Mouse (Mus musculus) myocyte (in vitro differentiated cells): ENCODE results near the gene Cpsf4l. TPM values are rescaled to one million over a fixed set of nuclear protein-coding genes. Genes with fewer than 3 reads are reported as not detected.

Experiments
- H3K27me3 ChIP-seq: one replicate; pipeline ENCODE4 v1.6.1; 2011; ENCODE audit not compliant: control insufficient read depth, insufficient read depth, insufficient read length
- H3K36me3 ChIP-seq: one replicate; pipeline ENCODE4 v1.6.1; 2011; ENCODE audit not compliant: control insufficient read depth, insufficient read depth
- H3K4me2 ChIP-seq: one replicate; pipeline ENCODE4 v1.6.1; 2011; ENCODE audit warnings: low read depth, control low read depth
- H3K4me3 ChIP-seq: one replicate; pipeline ENCODE4 v1.5.1; 2011; ENCODE audit warnings: mild to moderate bottlenecking, control low read depth, moderate library complexity
- H3K79me2 ChIP-seq: one replicate; pipeline ENCODE4 v1.6.1; 2011; ENCODE audit not compliant: control insufficient read depth, insufficient read depth
- H3ac ChIP-seq: one replicate; pipeline ENCODE4 v1.6.1; 2011; ENCODE audit not compliant: control insufficient read depth, insufficient read length
- CEBPB ChIP-seq: IDR thresholded peaks from 2 replicates; pipeline ENCODE4 v1.6.1; 2011; ENCODE audit warnings: mild to moderate bottlenecking, moderate library complexity; ENCODE audit not compliant: poor library complexity, insufficient read depth, severe bottlenecking
- E2F4 ChIP-seq: IDR thresholded peaks from one replicate; pipeline ENCODE4 v1.6.1; 2011; ENCODE audit warnings: mild to moderate bottlenecking, control low read depth, moderate library complexity; ENCODE audit not compliant: insufficient read depth
- MAX ChIP-seq: IDR thresholded peaks from one replicate; pipeline ENCODE4 v1.6.1; 2011; ENCODE audit warnings: low read depth, mild to moderate bottlenecking, control low read depth
- MYOD1 ChIP-seq, 3 experiments: IDR thresholded peaks; one replicate each; pipeline ENCODE4 v1.6.1; 2011; ENCODE audit warnings: control low read depth in 2 of 3, low read depth in 2 of 3, mild to moderate bottlenecking in 2 of 3, moderate library complexity in 1 of 3; ENCODE audit not compliant: insufficient read length in 2 of 3, control insufficient read depth in 1 of 3
- MYOG ChIP-seq, 3 experiments: IDR thresholded peaks; one replicate each; pipeline ENCODE4 v1.6.1; 2011; ENCODE audit warnings: control low read depth in 2 of 3, low read depth in 2 of 3, mild to moderate bottlenecking in 2 of 3; ENCODE audit not compliant: insufficient read length in 2 of 3, control insufficient read depth in 1 of 3, insufficient read depth in 1 of 3
- POLR2A ChIP-seq: IDR thresholded peaks from one replicate; pipeline ENCODE4 v1.6.1; 2011; ENCODE audit warnings: low read depth, mild to moderate bottlenecking, control low read depth, moderate library complexity; ENCODE audit not compliant: insufficient read length
- POLR2AphosphoS2 ChIP-seq: IDR thresholded peaks from one replicate; pipeline ENCODE4 v1.6.1; 2011; ENCODE audit warnings: low read depth, control low read depth; ENCODE audit not compliant: insufficient read length
- REST ChIP-seq: IDR thresholded peaks from one replicate; pipeline ENCODE4 v1.6.1; 2011; ENCODE audit warnings: mild to moderate bottlenecking, control low read depth, moderate library complexity; ENCODE audit not compliant: insufficient read depth, insufficient read length
- SRF ChIP-seq: IDR thresholded peaks from one replicate; pipeline ENCODE4 v1.6.1; 2011; ENCODE audit warnings: low read depth; ENCODE audit not compliant: control insufficient read depth, insufficient read length
- TCF12 ChIP-seq: IDR thresholded peaks from one replicate; pipeline ENCODE4 v1.6.1; 2011; ENCODE audit warnings: mild to moderate bottlenecking, control low read depth; ENCODE audit not compliant: poor library complexity, insufficient read depth, severe bottlenecking
- TCF3 ChIP-seq: IDR thresholded peaks from one replicate; pipeline ENCODE4 v1.6.1; 2011; ENCODE audit warnings: low read depth, control low read depth; ENCODE audit not compliant: insufficient read length
- USF1 ChIP-seq: IDR thresholded peaks from one replicate; pipeline ENCODE4 v1.6.1; 2011; ENCODE audit warnings: low read depth, mild to moderate bottlenecking, control low read depth, moderate library complexity
- polyA plus RNA-seq: library from polyadenylated mRNA; unstranded; fragments of >200 nt; fragmentation: generic; extraction: Trizol; gene quantifications from one replicate; pipeline ENCODE4 v1.2.1, GENCODE M21; 2012; ENCODE audit warnings: missing spikeins

The Cpsf4l gene
- polyA plus RNA-seq, 1 experiment = 0.06 TPM

DNA sequence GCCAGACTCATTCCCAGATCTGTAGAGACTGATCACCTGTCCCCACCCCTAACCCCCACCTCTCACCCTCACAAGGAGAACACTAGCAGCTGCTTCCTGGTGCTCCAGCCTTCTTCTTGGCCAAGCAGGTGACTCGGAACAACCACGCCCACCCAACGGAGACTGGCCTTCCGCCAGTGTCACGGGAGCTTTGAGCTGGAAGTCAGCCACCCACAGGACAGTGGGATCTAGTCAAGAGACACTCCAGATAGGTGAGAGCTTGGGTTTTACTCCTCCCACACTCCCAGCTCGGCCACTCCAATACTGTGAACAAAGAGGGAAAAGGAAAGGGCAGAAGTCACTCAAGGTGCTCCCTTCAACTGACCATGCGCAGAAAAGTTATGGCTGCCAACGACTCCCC, 29.4 kb upstream of the Cpsf4l start:
- H3ac ChIP-seq = no peak overlapping the region
- H3K4me2 ChIP-seq = no peak overlapping the region
- no peaks in the 10 kb centered on the region for H3K36me3 ChIP-seq
- H3K4me3 ChIP-seq = no peak overlapping the region
- peaks cover 8% of the 10 kb centered on the region for H3K79me2 ChIP-seq
- H3K27me3 ChIP-seq = no peaks in the 10 kb centered on the region
- TF ChIP-seq REST (no peak), POLR2AphosphoS2 (no peak), MYOG (IDR thresholded peaks at IDR 0.05; ENCODE audit: control insufficient read depth in 1 of 3, insufficient read depth in 1 of 3, insufficient read length in 2 of 3, low read depth in 2 of 3) (no peak), MAX (no peak), MYOD1 (IDR thresholded peaks at IDR 0.05; ENCODE audit: control insufficient read depth in 1 of 3, insufficient read length in 2 of 3, low read depth in 2 of 3) (no peak), E2F4 (no peak), SRF (no peak), TCF12 (no peak), POLR2A (no peak), CEBPB (no peak), TCF3 (no peak), USF1 (no peak)

GRCm38 (mm10) chr11:113737912-113738311, 28.1 kb upstream of the Cpsf4l start:
- TF ChIP-seq MYOG (IDR thresholded peaks at IDR 0.05; ENCODE audit: control insufficient read depth in 1 of 3, insufficient read depth in 1 of 3, insufficient read length in 2 of 3, low read depth in 2 of 3) (no peak), POLR2A (no peak), REST (no peak), TCF12 (no peak), POLR2AphosphoS2 (no peak), USF1 (no peak), MAX (no peak), E2F4 (no peak), MYOD1 (IDR thresholded peaks at IDR 0.05; ENCODE audit: control insufficient read depth in 1 of 3, insufficient read length in 2 of 3, low read depth in 2 of 3) (no peak), CEBPB (no peak), TCF3 (no peak), SRF (no peak)
- H3K4me3 ChIP-seq = no peak overlapping the region
- peaks cover 8% of the 10 kb centered on the region for H3K79me2 ChIP-seq
- H3K27me3 ChIP-seq = no peaks in the 10 kb centered on the region
- no peak overlapping the region for H3ac ChIP-seq
- H3K4me2 ChIP-seq = no peak overlapping the region
- H3K36me3 ChIP-seq = no peaks in the 10 kb centered on the region

DNA sequence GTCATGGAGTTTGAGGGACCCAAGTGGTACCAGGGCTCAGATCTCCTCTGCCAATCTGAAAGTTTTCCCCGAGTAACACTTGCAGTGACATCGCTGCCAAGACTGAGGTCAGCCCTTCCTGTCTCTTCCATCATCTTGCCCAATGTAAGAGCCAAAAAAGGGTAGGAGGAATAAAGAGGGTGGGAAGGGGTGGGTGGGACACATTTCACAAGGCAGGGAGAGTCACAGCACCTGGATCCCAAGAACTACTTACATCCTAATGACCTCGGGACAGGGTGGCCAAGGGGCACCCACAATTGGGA, 27.7 kb upstream of the Cpsf4l start:
- H3ac ChIP-seq = no peak overlapping the region
- no peaks in the 10 kb centered on the region for H3K27me3 ChIP-seq
- H3K36me3 ChIP-seq = no peaks in the 10 kb centered on the region
- no peak overlapping the region for H3K4me2 ChIP-seq
- H3K79me2 ChIP-seq = peaks cover 8% of the 10 kb centered on the region
- H3K4me3 ChIP-seq = no peak overlapping the region
- TF ChIP-seq MAX = no peak
- no peak for TF ChIP-seq CEBPB
- TF ChIP-seq TCF3 = no peak
- TF ChIP-seq USF1 = no peak
- no peak for TF ChIP-seq E2F4
- TF ChIP-seq MYOD1 (IDR thresholded peaks at IDR 0.05; ENCODE audit: control insufficient read depth in 1 of 3, insufficient read length in 2 of 3, low read depth in 2 of 3) = no peak
- TF ChIP-seq MYOG (IDR thresholded peaks at IDR 0.05; ENCODE audit: control insufficient read depth in 1 of 3, insufficient read depth in 1 of 3, insufficient read length in 2 of 3, low read depth in 2 of 3) = no peak
- TF ChIP-seq REST = no peak
- TF ChIP-seq TCF12 = no peak
- no peak for TF ChIP-seq SRF
- TF ChIP-seq POLR2A = no peak
- no peak for TF ChIP-seq POLR2AphosphoS2

DNA sequence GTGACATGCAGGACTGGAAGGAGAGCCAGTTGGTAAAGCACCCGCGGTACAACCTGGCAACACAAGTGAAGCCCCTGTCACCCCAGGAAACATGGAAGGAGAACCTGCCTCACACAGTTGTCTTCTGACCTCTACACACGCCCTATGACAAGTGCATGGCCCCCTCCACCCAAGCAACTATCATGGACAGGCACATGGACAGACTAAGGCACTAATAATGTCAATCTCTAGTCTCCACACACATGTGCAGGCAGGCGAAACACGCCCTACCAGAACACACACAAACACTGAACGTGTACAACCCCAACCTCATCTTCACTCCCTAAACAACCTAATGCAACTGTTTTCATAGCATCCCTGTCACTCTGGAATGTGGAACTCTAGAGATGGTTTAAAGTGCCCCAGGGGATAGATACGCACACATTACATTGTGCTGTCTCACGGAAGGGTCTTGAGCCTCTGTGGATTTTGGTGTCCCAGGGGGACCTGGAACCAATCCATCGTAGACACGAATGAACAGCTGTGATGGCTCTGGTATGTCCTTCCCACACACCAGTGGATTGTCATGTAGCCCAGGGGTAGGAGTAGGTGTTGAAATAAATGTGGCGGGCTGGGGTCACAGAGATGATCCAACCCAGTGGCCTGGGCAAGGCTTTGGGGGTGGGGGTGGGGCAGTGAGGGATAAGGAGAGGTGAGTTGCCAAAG, 27.2 kb upstream of the Cpsf4l start:
- no peaks in the 10 kb centered on the region for H3K27me3 ChIP-seq
- no peak overlapping the region for H3ac ChIP-seq
- H3K4me2 ChIP-seq = no peak overlapping the region
- peaks cover 8% of the 10 kb centered on the region for H3K79me2 ChIP-seq
- no peak overlapping the region for H3K4me3 ChIP-seq
- no peak for TF ChIP-seq POLR2AphosphoS2
- TF ChIP-seq MYOD1 (IDR thresholded peaks at IDR 0.05; ENCODE audit: control insufficient read depth in 1 of 3, insufficient read length in 2 of 3, low read depth in 2 of 3) = peak in 2 of 3 experiments; percentile 46 to 47
- no peaks in the 10 kb centered on the region for H3K36me3 ChIP-seq

DNA sequence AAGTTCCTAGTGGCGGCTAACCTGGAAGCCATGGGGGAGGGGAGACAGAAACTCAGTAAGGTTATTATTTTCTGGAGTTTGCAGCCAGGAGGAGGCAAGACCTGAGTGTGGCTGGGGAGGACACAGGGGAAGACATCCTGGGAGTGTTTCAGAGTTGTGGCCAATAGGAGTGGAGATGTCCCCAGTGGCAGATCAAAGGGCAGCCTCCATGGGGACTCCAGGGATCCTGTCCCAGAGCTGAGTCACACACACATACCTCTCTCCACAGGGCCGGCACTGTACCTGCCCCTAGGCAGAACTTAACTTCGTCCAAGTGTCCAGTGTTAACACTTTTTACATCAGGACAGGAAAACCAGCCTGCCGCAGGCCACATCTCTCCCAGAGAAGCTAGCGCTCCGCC, 25.3 kb upstream of the Cpsf4l start:
- TF ChIP-seq E2F4 = no peak
- TF ChIP-seq TCF12 = no peak
- no peak for TF ChIP-seq REST
- no peak for TF ChIP-seq POLR2A
- TF ChIP-seq TCF3 = no peak
- TF ChIP-seq MYOG (IDR thresholded peaks at IDR 0.05; ENCODE audit: control insufficient read depth in 1 of 3, insufficient read depth in 1 of 3, insufficient read length in 2 of 3, low read depth in 2 of 3) = no peak
- no peak for TF ChIP-seq USF1
- no peak for TF ChIP-seq MYOD1 (IDR thresholded peaks at IDR 0.05; ENCODE audit: control insufficient read depth in 1 of 3, insufficient read length in 2 of 3, low read depth in 2 of 3)
- TF ChIP-seq MAX = no peak
- no peak for TF ChIP-seq POLR2AphosphoS2
- no peak for TF ChIP-seq CEBPB
- H3K4me2 ChIP-seq = no peak overlapping the region
- no peak overlapping the region for H3K4me3 ChIP-seq
- H3ac ChIP-seq = no peak overlapping the region
- no peaks in the 10 kb centered on the region for H3K36me3 ChIP-seq
- no peaks in the 10 kb centered on the region for H3K27me3 ChIP-seq
- H3K79me2 ChIP-seq = peaks cover 8% of the 10 kb centered on the region
